Mouse (Mus musculus) macrophage (primary cell): ENCODE results near the gene Snx27. TPM values are rescaled to one million over a fixed set of nuclear protein-coding genes. Genes with fewer than 3 reads are reported as not detected.

Experiments
- H3K27ac ChIP-seq: fragments of 350-480 bp; formaldehyde crosslinking; 2 replicates; pipeline ENCODE4 v1.9.0; 2021
- H3K36me3 ChIP-seq: fragments of 350-480 bp; formaldehyde crosslinking; 2 replicates; pipeline ENCODE4 v1.9.0; 2021; ENCODE audit errors: inconsistent target
- H3K4me3 ChIP-seq: fragments of 350-480 bp; formaldehyde crosslinking; 2 replicates; pipeline ENCODE4 v1.9.0; 2021; ENCODE audit errors: inconsistent target
- H3K79me2 ChIP-seq: fragments of 350-480 bp; formaldehyde crosslinking; 2 replicates; pipeline ENCODE4 v1.9.0; 2021; ENCODE audit errors: inconsistent target
- WGBS: methylation state at CpG from one replicate; pipeline ENCODE4 v1.1.7; 2026; ENCODE audit warnings: inconsistent platforms; ENCODE audit not compliant: missing documents; 5-methylcytosine and 5-hydroxymethylcytosine counted together
- polyA plus RNA-seq: library from polyadenylated mRNA; stranded (reverse); fragments of 250-400 nt; gene quantifications from 3 replicates; pipeline ENCODE4 v1.2.4, GENCODE M21; 2018; ENCODE audit warnings: inconsistent platforms

The Snx27 gene
- polyA plus RNA-seq, 1 experiment from 2014 or later, result 74.9 TPM

- H3K27ac ChIP-seq, result no peak overlapping the region
- 99% methylated on average over 5 of the region's 6 CpGs for WGBS
- no peaks in the 10 kb centered on the region for H3K36me3 ChIP-seq
- H3K79me2 ChIP-seq, result no peaks in the 10 kb centered on the region
- no peak overlapping the region for H3K4me3 ChIP-seq
Measured at GRCm38 (mm10) chr3:94595871-94596287, 13.4 kb upstream of the Snx27 start.

- WGBS, result 90% methylated on average over 5 of the region's 5 CpGs
- Histone ChIP-seq H3K79me2 (no peaks in the 10 kb centered on the region), H3K27ac (no peak overlapping the region), H3K36me3 (no peaks in the 10 kb centered on the region), H3K4me3 (no peak overlapping the region)
Measured at GRCm38 (mm10) chr3:94591066-94591465, 8.6 kb upstream of the Snx27 start.

GRCm38 (mm10) chr3:94587962-94588361 lies 5.4 kb upstream of the Snx27 start:
- Histone ChIP-seq H3K36me3 (no peaks in the 10 kb centered on the region), H3K79me2 (no peaks in the 10 kb centered on the region), H3K27ac (peak overlapping the region; percentile 77), H3K4me3 (no peak overlapping the region; the same call in 1 of the 2 replicates)
- 32% methylated on average over 5 of the region's 5 CpGs for WGBS

- Histone ChIP-seq H3K79me2 (peaks cover 40% of the 10 kb centered on the region), H3K27ac (peak overlapping the region; percentile 93), H3K4me3 (peak overlapping the region; percentile 54), H3K36me3 (no peaks in the 10 kb centered on the region)
- 6% methylated on average over 7 of the region's 7 CpGs for WGBS
Measured at GRCm38 (mm10) chr3:94582944-94583343, 428 bp upstream of the Snx27 start.

- H3K79me2 ChIP-seq, result peaks cover 50% of the 10 kb centered on the region
- H3K36me3 ChIP-seq, result no peaks in the 10 kb centered on the region
- WGBS, result under 1% methylated on average over 48 of the region's 48 CpGs
- peak overlapping the region; percentile 54 for H3K4me3 ChIP-seq
- H3K27ac ChIP-seq, result peak overlapping the region; percentile 28
Measured at GRCm38 (mm10) chr3:94581793-94582455, 592 bp downstream of the Snx27 start.

GRCm38 (mm10) chr3:94581138-94581780 lies 1.3 kb downstream of the Snx27 start:
- Histone ChIP-seq H3K79me2 (peaks cover 57% of the 10 kb centered on the region), H3K36me3 (no peaks in the 10 kb centered on the region), H3K4me3 (peak overlapping the region; percentile 54), H3K27ac (peak overlapping the region; percentile 28)
- 10% methylated on average over 16 of the region's 16 CpGs for WGBS

GRCm38 (mm10) chr3:94574506-94574905 lies 8.0 kb downstream of the Snx27 start:
- Histone ChIP-seq H3K79me2 (peaks cover 99% of the 10 kb centered on the region), H3K27ac (no peak overlapping the region), H3K4me3 (no peak overlapping the region), H3K36me3 (no peaks in the 10 kb centered on the region)
- WGBS, result 94% methylated on average over 5 of the region's 6 CpGs

- Histone ChIP-seq H3K36me3 (no peaks in the 10 kb centered on the region), H3K4me3 (no peak overlapping the region), H3K79me2 (peaks cover 99% of the 10 kb centered on the region), H3K27ac (no peak overlapping the region)
- WGBS, result 93% methylated on average over 2 of the region's 2 CpGs
Measured at GRCm38 (mm10) chr3:94567242-94567641, 15.3 kb downstream of the Snx27 start.

GRCm38 (mm10) chr3:94565557-94565956 lies 17.0 kb downstream of the Snx27 start:
- Histone ChIP-seq H3K4me3 (no peak overlapping the region), H3K79me2 (peaks cover 100% of the 10 kb centered on the region), H3K36me3 (peaks cover 12% of the 10 kb centered on the region; the same call in 1 of the 2 replicates), H3K27ac (no peak overlapping the region)
- 76% methylated on average over 2 of the region's 2 CpGs for WGBS

- WGBS, result 97% methylated on average over 3 of the region's 3 CpGs
- no peak overlapping the region for H3K27ac ChIP-seq
- H3K36me3 ChIP-seq, result peaks cover 12% of the 10 kb centered on the region; the same call in 1 of the 2 replicates
- no peak overlapping the region for H3K4me3 ChIP-seq
- H3K79me2 ChIP-seq, result peaks cover 99% of the 10 kb centered on the region
Measured at GRCm38 (mm10) chr3:94565127-94565526, 17.4 kb downstream of the Snx27 start.

GRCm38 (mm10) chr3:94564356-94565010 lies 18.0 kb downstream of the Snx27 start:
- Histone ChIP-seq H3K79me2 (peaks cover 99% of the 10 kb centered on the region), H3K27ac (no peak overlapping the region), H3K36me3 (peaks cover 19% of the 10 kb centered on the region), H3K4me3 (no peak overlapping the region)
- 78% methylated on average over 3 of the region's 4 CpGs for WGBS

GRCm38 (mm10) chr3:94563163-94563562 lies 19.4 kb downstream of the Snx27 start:
- Histone ChIP-seq H3K4me3 (no peak overlapping the region), H3K27ac (no peak overlapping the region), H3K36me3 (peaks cover 30% of the 10 kb centered on the region), H3K79me2 (peaks cover 97% of the 10 kb centered on the region)
- 91% methylated on average over 3 of the region's 3 CpGs for WGBS

GRCm38 (mm10) chr3:94559931-94560429 lies 22.5 kb downstream of the Snx27 start:
- H3K36me3 ChIP-seq, result peaks cover 30% of the 10 kb centered on the region
- H3K27ac ChIP-seq, result no peak overlapping the region
- H3K4me3 ChIP-seq, result no peak overlapping the region
- peaks cover 80% of the 10 kb centered on the region for H3K79me2 ChIP-seq
- 93% methylated on average over 5 of the region's 5 CpGs for WGBS

- Histone ChIP-seq H3K27ac (no peak overlapping the region), H3K79me2 (peaks cover 54% of the 10 kb centered on the region), H3K4me3 (no peak overlapping the region), H3K36me3 (no peaks in the 10 kb centered on the region; the same call in 1 of the 2 replicates)
- WGBS, result 80% methylated on average over 1 of the region's 2 CpGs
Measured at GRCm38 (mm10) chr3:94549041-94549440, 33.5 kb downstream of the Snx27 start.

GRCm38 (mm10) chr3:94537187-94537586 lies 45.3 kb downstream of the Snx27 start:
- WGBS, result 95% methylated on average over 3 of the region's 3 CpGs
- Histone ChIP-seq H3K27ac (no peak overlapping the region), H3K36me3 (no peaks in the 10 kb centered on the region), H3K4me3 (no peak overlapping the region), H3K79me2 (peaks cover 99% of the 10 kb centered on the region)
